Mouse (Mus musculus): Measurements from ENCODE around the gene Rabgap1l. TPM values are rescaled to one million over a fixed set of nuclear protein-coding genes. Genes with fewer than 3 reads are reported as not detected.

The Rabgap1l gene
- polyA plus RNA-seq, 1 experiment from 2014 or later, result 16.7 TPM

GRCm38 (mm10) chr1:160535649-160536048, 257.4 kb downstream of the Rabgap1l start:
- H3K9me3 ChIP-seq (ENCODE audit: control insufficient read depth, low read length), result no peaks in the 10 kb centered on the region
- ATAC-seq, result no peak
- 89% methylated on average over 8 of the region's 8 CpGs for WGBS

GRCm38 (mm10) chr1:160534571-160535335, 258.3 kb downstream of the Rabgap1l start:
- WGBS, result 77% methylated on average over 2 of the region's 2 CpGs

More at GRCm38 (mm10) chr1:160535649-160536048, 257.4 kb downstream of the Rabgap1l start:
- H3K27ac ChIP-seq (ENCODE audit: low read length), result no peak overlapping the region
- no peaks in the 10 kb centered on the region for H3K4me1 ChIP-seq (ENCODE audit: control insufficient read depth, insufficient read depth, low read length)
- no peaks in the 10 kb centered on the region for H3K36me3 ChIP-seq (ENCODE audit: control insufficient read depth, insufficient read depth, low read length)
- H3K4me3 ChIP-seq (ENCODE audit: low read length), result no peak overlapping the region
- H3K9ac ChIP-seq (ENCODE audit: low read depth, low read length), result no peak overlapping the region
- no peaks in the 10 kb centered on the region for H3K27me3 ChIP-seq (replicated peaks; ENCODE audit: control insufficient read depth, insufficient read depth, low read length)
- no peak overlapping the region for H3K4me2 ChIP-seq (ENCODE audit: low read depth, low read length)

GRCm38 (mm10) chr1:160533209-160533820, 259.7 kb downstream of the Rabgap1l start:
- H3K27me3 ChIP-seq (replicated peaks; ENCODE audit: control insufficient read depth, insufficient read depth, low read length), result no peaks in the 10 kb centered on the region
- 67% methylated on average over 6 of the region's 6 CpGs for WGBS
- no peaks in the 10 kb centered on the region for H3K9me3 ChIP-seq (ENCODE audit: control insufficient read depth, low read length)
- H3K27ac ChIP-seq (ENCODE audit: low read length), result no peak overlapping the region
- no peaks in the 10 kb centered on the region for H3K4me1 ChIP-seq (ENCODE audit: control insufficient read depth, insufficient read depth, low read length)
- H3K4me2 ChIP-seq (ENCODE audit: low read depth, low read length), result no peak overlapping the region
- H3K9ac ChIP-seq (ENCODE audit: low read depth, low read length), result no peak overlapping the region
- no peak overlapping the region for H3K4me3 ChIP-seq (ENCODE audit: low read length)
- no peaks in the 10 kb centered on the region for H3K36me3 ChIP-seq (ENCODE audit: control insufficient read depth, insufficient read depth, low read length)
- no peak for ATAC-seq

More at GRCm38 (mm10) chr1:160534571-160535335, 258.3 kb downstream of the Rabgap1l start:
- Histone ChIP-seq H3K4me2 (ENCODE audit: low read depth, low read length) (no peak overlapping the region), H3K27me3 (replicated peaks; ENCODE audit: control insufficient read depth, insufficient read depth, low read length) (no peaks in the 10 kb centered on the region), H3K9me3 (ENCODE audit: control insufficient read depth, low read length) (no peaks in the 10 kb centered on the region), H3K4me1 (ENCODE audit: control insufficient read depth, insufficient read depth, low read length) (no peaks in the 10 kb centered on the region), H3K4me3 (ENCODE audit: low read length) (no peak overlapping the region), H3K9ac (ENCODE audit: low read depth, low read length) (no peak overlapping the region), H3K36me3 (ENCODE audit: control insufficient read depth, insufficient read depth, low read length) (no peaks in the 10 kb centered on the region), H3K27ac (ENCODE audit: low read length) (no peak overlapping the region)
- no peak for ATAC-seq

GRCm38 (mm10) chr1:160531402-160531801, 261.6 kb downstream of the Rabgap1l start:
- H3K27me3 ChIP-seq (replicated peaks; ENCODE audit: control insufficient read depth, insufficient read depth, low read length), result no peaks in the 10 kb centered on the region
- peak; percentile 94 for ATAC-seq
- no peaks in the 10 kb centered on the region for H3K4me1 ChIP-seq (ENCODE audit: control insufficient read depth, insufficient read depth, low read length)
- no peaks in the 10 kb centered on the region for H3K9me3 ChIP-seq (ENCODE audit: control insufficient read depth, low read length)
- H3K9ac ChIP-seq (ENCODE audit: low read depth, low read length), result no peak overlapping the region
- 22% methylated on average over 5 of the region's 5 CpGs for WGBS
- no peak overlapping the region for H3K4me2 ChIP-seq (ENCODE audit: low read depth, low read length)
- no peak overlapping the region for H3K27ac ChIP-seq (ENCODE audit: low read length)
- no peaks in the 10 kb centered on the region for H3K36me3 ChIP-seq (ENCODE audit: control insufficient read depth, insufficient read depth, low read length)
- H3K4me3 ChIP-seq (ENCODE audit: low read length), result no peak overlapping the region

- Histone ChIP-seq H3K4me3 (ENCODE audit: low read length) (no peak overlapping the region), H3K4me1 (ENCODE audit: control insufficient read depth, insufficient read depth, low read length) (no peaks in the 10 kb centered on the region), H3K4me2 (ENCODE audit: low read depth, low read length) (no peak overlapping the region), H3K9ac (ENCODE audit: low read depth, low read length) (no peak overlapping the region), H3K27me3 (replicated peaks; ENCODE audit: control insufficient read depth, insufficient read depth, low read length) (no peaks in the 10 kb centered on the region), H3K36me3 (ENCODE audit: control insufficient read depth, insufficient read depth, low read length) (no peaks in the 10 kb centered on the region), H3K9me3 (ENCODE audit: control insufficient read depth, low read length) (no peaks in the 10 kb centered on the region), H3K27ac (ENCODE audit: low read length) (no peak overlapping the region)
- ATAC-seq, result no peak
- 69% methylated on average over 3 of the region's 3 CpGs for WGBS
These were observed 271.1 kb downstream of the Rabgap1l start for GRCm38 (mm10) chr1:160521918-160522317.

- Histone ChIP-seq H3K4me2 (ENCODE audit: low read depth, low read length) (no peak overlapping the region), H3K9me3 (ENCODE audit: control insufficient read depth, low read length) (no peaks in the 10 kb centered on the region), H3K4me3 (ENCODE audit: low read length) (no peak overlapping the region), H3K4me1 (ENCODE audit: control insufficient read depth, insufficient read depth, low read length) (no peaks in the 10 kb centered on the region), H3K36me3 (ENCODE audit: control insufficient read depth, insufficient read depth, low read length) (no peaks in the 10 kb centered on the region), H3K27me3 (replicated peaks; ENCODE audit: control insufficient read depth, insufficient read depth, low read length) (no peaks in the 10 kb centered on the region), H3K27ac (ENCODE audit: low read length) (no peak overlapping the region), H3K9ac (ENCODE audit: low read depth, low read length) (no peak overlapping the region)
- WGBS, result 50% methylated on average over 3 of the region's 3 CpGs
- no peak for ATAC-seq
These were observed 272.3 kb downstream of the Rabgap1l start for GRCm38 (mm10) chr1:160520665-160521064.

GRCm38 (mm10) chr1:160519896-160520465, 273.0 kb downstream of the Rabgap1l start:
- Histone ChIP-seq H3K9ac (ENCODE audit: low read depth, low read length) (no peak overlapping the region), H3K4me2 (ENCODE audit: low read depth, low read length) (no peak overlapping the region)
- 76% methylated on average over 1 of the region's 1 CpGs for WGBS

GRCm38 (mm10) chr1:160518552-160518951, 274.5 kb downstream of the Rabgap1l start:
- Histone ChIP-seq H3K27ac (ENCODE audit: low read length) (no peak overlapping the region), H3K4me2 (ENCODE audit: low read depth, low read length) (no peak overlapping the region)
- WGBS, result 58% methylated on average over 4 of the region's 4 CpGs

More at GRCm38 (mm10) chr1:160519896-160520465, 273.0 kb downstream of the Rabgap1l start:
- ATAC-seq, result no peak
- no peak overlapping the region for H3K27ac ChIP-seq (ENCODE audit: low read length)
- H3K4me3 ChIP-seq (ENCODE audit: low read length), result no peak overlapping the region
- H3K9me3 ChIP-seq (ENCODE audit: control insufficient read depth, low read length), result no peaks in the 10 kb centered on the region
- no peaks in the 10 kb centered on the region for H3K4me1 ChIP-seq (ENCODE audit: control insufficient read depth, insufficient read depth, low read length)
- no peaks in the 10 kb centered on the region for H3K27me3 ChIP-seq (replicated peaks; ENCODE audit: control insufficient read depth, insufficient read depth, low read length)
- no peaks in the 10 kb centered on the region for H3K36me3 ChIP-seq (ENCODE audit: control insufficient read depth, insufficient read depth, low read length)

GRCm38 (mm10) chr1:160507766-160508165, 285.2 kb downstream of the Rabgap1l start:
- Histone ChIP-seq H3K4me2 (ENCODE audit: low read depth, low read length) (no peak overlapping the region), H3K27ac (ENCODE audit: low read length) (no peak overlapping the region), H3K9ac (ENCODE audit: low read depth, low read length) (no peak overlapping the region), H3K27me3 (replicated peaks; ENCODE audit: control insufficient read depth, insufficient read depth, low read length) (no peaks in the 10 kb centered on the region), H3K36me3 (ENCODE audit: control insufficient read depth, insufficient read depth, low read length) (no peaks in the 10 kb centered on the region), H3K4me1 (ENCODE audit: control insufficient read depth, insufficient read depth, low read length) (no peaks in the 10 kb centered on the region), H3K4me3 (ENCODE audit: low read length) (no peak overlapping the region), H3K9me3 (ENCODE audit: control insufficient read depth, low read length) (no peaks in the 10 kb centered on the region)
- ATAC-seq, result no peak

More at GRCm38 (mm10) chr1:160518552-160518951, 274.5 kb downstream of the Rabgap1l start:
- ATAC-seq, result no peak
- no peaks in the 10 kb centered on the region for H3K36me3 ChIP-seq (ENCODE audit: control insufficient read depth, insufficient read depth, low read length)
- H3K4me1 ChIP-seq (ENCODE audit: control insufficient read depth, insufficient read depth, low read length), result no peaks in the 10 kb centered on the region
- H3K27me3 ChIP-seq (replicated peaks; ENCODE audit: control insufficient read depth, insufficient read depth, low read length), result no peaks in the 10 kb centered on the region
- no peak overlapping the region for H3K9ac ChIP-seq (ENCODE audit: low read depth, low read length)
- no peak overlapping the region for H3K4me3 ChIP-seq (ENCODE audit: low read length)
- no peaks in the 10 kb centered on the region for H3K9me3 ChIP-seq (ENCODE audit: control insufficient read depth, low read length)
